11 mouse cellular contexts compared by ENCODE assay signal in the genomic region with DNA sequence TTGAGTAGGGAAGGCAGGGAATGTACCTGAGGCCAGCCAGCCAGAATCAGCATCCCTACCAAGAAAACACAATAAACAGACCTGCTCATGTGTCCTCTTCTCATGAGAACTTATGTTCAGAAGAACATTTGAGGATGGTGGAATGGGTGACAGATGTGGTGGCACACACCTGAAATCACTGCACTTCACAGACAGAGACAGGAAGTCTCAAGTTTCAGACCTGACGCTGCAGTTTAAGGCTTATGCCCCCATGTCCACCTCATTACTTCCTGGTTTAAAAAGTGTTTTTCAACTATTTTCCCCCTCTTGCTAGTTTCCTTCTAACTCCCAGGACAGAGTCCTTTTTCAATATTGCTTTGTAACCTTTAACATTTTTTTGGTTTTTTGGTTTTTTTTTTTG. TPM values are rescaled to one million over a fixed set of nuclear protein-coding genes. Genes with fewer than 3 reads are reported as not detected.
"Had no signal": no experiment of that assay in that cellular context is flagged by ENCODE, and none has a peak within 500 bp of the region (broad histone marks: within the 10 kb centered on the region; RNA-seq: fewer than 3 reads in every experiment).

No protein-coding gene starts in this region.

- DNase-seq: kidney, adult 18-20 months; kidney, adult 9 months; kidney, postnatal 14 days; kidney, postnatal 4 days; left cerebral cortex, postnatal 4 days; liver, postnatal 0 days; lung, embryonic 14.5 days; lung, postnatal 36 days; thymus, postnatal 14 days; thymus, postnatal 4 days had no signal

RNA-seq across cellular contexts. Expression of a gene that starts 48.5 kb away (rescaled TPM):
- polyA plus RNA-seq: small intestine, adult 2 months had no signal
